Mouse (Mus musculus) telencephalon, adult 2 months (tissue): ENCODE results near the gene Gpc2.
A peak's percentile ranks its signal among the peaks of the same experiment; 100 is the strongest.

Source experiments
- DNase-seq: peaks from one replicate; pipeline ENCODE4 v3.0.0-alpha.2; 2011; ENCODE audit warnings: low read depth, low spot score

The Gpc2 gene

DNA sequence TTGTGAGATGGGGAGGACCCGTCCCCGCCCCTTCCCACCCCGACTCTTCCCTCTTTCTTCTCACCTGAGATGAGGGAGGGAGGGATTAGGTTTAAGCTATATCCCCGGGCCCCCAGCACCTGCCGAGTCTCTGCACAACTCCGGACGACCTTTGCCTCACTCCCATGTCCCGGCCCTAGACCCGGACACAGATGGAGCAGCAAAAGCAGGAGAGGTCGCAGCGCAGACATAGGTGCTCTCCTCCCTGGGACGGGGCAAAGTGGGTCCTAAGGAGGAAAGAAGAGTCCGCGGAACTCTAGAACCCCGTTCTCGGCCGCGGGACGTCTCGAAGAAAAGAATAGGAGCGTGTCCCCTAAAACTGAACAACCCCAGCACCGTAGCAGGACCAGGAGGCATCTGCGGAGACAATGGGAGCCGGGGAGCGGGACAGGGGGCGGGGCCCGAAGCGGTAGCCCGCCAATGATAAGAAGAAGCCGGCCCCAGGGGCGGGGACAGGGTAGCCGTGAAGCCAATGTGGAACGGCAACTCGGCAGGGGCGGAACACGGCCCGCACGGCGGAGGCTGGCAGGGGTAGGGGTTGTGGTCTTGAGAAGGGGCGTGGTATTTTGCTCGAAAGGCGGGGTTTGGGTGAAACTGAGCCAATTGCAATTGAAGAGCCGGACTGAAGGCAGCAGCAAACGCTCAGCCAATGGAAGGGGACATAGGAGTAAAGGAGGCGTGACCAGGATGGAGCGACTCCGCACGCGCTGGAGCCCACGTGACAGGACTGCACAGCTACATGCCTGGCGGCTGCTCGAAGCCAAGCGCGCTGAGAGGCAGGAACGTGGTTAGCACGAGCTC is at the start of gene Gpc2, which contains the start of the genes Gm43720 and Stag3:
Gene Gpc2, minus strand, starts transcription at position 421 of the 840 bp plus-strand sequence.
Gene Gm43720, minus strand, starts transcription at position 374 of the 840 bp plus-strand sequence.
Gene Stag3, plus strand, starts transcription at position 656 of the 840 bp plus-strand sequence.
- DNase-seq = peak; percentile 80

DNA sequence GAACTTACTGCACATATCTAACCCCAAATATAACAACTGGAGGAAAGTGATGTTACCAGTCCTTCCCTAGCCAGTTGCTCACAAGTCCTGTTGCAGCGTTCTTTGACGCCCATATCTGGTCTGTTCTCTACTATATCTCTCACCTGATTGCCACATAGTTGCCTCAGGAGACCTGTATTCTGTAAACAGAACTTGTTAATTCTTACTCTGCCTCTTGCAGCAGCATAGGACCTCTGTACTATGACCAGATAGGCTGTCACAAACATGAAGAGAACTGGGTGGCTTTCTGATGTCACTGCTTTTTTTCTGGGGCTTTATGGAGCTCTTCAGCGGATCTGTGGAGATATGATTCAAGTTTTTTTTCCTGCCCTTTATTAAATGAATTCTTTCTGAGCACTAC is 33.0 kb upstream of the Gpc2 start:
- DNase-seq = no peak

DNA sequence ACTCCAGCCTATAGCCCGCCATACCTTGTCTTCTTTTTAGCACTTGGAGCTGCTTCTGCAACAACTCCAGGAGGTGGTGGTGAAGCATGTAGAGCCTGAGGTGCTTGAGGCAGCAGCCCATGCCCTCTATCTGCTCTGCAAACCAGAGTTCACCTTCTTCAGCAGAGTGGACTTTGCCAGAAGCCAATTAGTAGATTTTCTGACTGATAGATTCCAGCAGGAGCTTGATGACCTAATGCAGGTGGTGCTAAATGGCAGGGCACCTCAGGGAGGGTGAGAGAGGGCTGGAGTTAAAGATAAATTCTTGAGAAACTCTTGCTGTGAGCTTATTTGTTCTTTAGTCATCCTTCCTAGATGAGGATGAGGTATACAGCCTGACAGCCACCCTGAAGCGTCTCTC is 19.8 kb upstream of the Gpc2 start:
- DNase-seq = no peak

- DNase-seq = no peak
These were observed 14.4 kb upstream of the Gpc2 start for GRCm38 (mm10) chr5:138294158-138294557.

DNA sequence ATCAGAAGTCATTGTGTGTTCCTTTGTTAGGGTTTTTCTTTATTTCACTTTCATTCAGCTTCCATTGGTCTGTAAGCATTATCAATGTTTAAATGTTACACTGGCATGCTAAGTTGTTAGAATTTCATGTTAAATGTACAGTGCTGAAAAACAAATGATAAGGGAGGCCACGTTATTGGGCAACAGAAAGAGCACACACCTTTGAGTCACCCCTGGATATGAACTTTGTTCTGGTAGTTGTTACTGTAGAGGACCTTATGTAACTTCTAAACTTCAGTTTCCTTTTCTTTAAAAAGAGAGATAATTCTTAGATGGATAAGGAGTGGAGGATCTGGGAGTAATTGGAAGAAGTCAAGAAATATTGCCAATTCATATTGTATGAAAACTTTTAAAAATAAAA is 11.8 kb upstream of the Gpc2 start:
- no peak for DNase-seq

GRCm38 (mm10) chr5:138287861-138288260 is 8.1 kb upstream of the Gpc2 start:
- no peak for DNase-seq

DNA sequence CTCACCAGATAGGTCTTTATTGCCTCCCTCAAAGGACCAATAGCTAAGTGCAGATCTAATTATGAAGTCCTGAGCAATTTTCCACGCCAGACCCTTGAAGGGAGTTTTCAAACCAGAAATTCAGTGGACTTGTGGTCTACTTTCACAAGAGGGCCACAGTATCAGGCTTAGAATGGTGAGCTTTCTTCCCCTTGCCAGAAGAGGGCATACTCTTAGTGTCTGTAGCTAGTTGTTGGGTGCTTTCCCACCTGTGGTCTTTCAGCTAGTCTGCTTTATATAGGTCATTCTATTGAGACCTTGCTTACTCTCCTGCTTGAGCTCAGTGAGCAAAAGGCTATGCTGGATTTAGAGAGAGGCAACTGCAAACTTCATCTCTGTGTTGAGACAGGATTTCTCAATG is 3.7 kb upstream of the Gpc2 start:
- no peak for DNase-seq

- DNase-seq = no peak
These were observed 2.0 kb upstream of the Gpc2 start for GRCm38 (mm10) chr5:138281798-138282197.

GRCm38 (mm10) chr5:138280829-138281228 is 1.0 kb upstream of the Gpc2 start:
- no peak for DNase-seq

DNA sequence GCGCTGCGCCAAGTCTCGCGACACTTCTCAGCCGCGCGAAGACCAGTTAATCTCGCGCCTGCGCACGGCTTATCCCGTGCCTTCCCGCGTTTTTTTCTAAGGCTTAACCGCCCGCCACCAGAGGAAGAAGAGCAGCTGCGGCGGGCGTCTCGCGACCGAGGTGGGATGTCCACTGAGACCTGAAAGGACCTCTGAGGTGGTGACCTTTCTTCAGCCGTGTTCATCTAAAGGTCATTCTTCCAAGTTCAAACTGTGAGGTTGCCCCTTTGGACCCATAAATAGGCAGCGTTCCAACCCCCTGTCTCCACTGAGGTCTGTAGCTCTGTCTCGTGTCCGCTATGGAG is 592 bp upstream of the Gpc2 start:
- DNase-seq = no peak

DNA sequence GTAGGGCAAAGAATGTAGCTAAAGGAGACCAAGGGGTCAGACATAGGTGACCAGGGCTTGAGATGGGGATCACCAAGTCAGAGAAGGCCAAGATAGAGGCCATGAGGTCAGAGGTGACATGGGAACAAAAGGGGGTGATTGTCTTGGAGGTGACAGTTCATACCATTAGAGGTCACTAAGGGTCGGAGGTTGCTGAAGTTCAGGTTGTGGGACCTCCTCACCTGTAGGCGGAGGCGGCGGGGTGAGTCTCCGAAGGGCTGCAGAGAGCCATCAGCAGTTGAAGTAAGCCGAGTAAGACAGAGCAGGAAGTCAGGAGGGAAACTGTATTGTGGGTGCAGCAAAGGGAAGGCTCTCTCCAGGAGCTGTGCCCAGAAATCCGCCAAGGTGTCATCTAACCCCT is 1.8 kb downstream of the Gpc2 start:
- no peak for DNase-seq

DNA sequence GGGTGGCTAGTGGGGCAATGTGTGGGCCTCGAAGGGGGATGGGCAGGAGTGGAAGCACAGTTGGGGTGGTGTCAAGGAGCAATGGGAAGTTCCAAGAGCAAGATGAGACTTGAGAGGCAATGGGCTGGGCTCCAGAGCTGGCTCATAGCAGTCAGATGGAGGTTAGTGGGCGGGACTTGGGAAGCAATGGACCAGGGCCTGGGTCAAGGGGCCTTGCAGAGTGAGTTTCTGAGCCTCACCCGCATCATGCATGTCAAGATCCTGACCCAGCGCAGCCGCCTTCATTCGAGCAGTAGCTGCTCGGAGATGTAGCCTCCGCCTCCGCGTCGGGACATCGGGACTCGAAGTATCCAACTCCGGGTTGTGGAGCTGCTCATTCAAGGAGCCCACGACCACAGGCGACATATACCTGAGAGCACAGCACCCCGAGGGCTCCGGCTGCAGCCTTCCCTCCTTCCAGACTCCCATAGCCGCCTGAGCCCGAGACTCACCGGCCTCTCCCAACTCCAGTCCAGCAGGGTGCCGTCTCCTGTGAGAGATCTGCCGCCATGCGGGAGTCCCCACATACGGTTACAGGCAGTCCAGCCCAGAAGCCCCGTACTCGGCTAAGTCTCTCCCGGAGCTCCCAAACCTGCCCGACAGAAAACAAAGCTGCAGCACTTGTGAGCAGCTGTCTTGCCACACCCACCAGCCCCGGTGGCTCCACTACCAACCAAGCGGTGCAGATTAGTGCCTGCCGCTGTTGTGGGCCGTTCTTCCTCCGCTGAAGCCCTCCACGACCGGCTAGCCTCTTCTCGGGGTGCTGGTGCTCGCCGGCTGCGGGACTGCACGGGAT is 4.4 kb downstream of the Gpc2 start:
- DNase-seq = no peak

DNA sequence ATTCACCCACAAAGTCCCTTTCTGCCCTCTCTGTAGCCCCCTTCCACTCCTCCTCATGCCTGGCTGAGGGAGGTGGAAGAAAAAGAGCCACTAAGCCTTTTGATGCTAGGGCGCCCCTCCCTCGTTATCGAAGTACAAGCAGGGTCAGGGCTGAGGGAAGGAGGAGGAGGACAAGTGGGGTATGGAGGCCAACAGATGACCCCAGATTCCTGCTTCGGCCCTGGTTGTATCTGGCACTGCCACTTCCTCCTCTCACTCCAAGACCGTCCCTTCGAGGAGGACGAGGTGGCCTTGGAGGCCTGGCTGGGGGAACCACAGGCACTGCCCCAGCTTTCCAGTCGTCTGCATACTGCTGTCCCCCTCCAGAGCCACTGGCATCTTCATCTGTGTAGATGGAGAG is 5.6 kb downstream of the Gpc2 start:
- no peak for DNase-seq

- DNase-seq = no peak
These were observed 7.3 kb downstream of the Gpc2 start, which contains the start of gene Gal3st4 for GRCm38 (mm10) chr5:138272409-138272923. TSS of gene Gal3st4 (minus strand) at chr5:138272840.

DNA sequence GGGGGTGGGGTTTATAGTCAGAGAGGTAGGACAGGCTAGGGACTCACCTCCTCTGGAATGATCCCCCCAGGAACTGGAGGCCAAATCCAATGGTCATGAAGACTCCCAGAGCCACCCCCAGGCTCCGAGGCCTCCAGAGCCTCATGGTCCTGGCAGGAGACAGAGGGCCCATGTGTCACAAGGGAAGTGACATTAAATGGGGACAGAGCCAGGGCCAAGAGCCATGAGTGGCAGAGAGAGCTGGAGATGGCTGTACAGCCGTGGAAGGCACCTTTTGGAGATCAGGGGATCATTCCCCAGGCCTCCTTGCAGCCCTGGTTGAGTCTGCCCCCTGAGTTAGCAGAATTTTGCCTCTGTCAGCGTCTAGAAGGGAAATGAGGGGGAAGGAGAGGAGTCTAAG is 8.6 kb downstream of the Gpc2 start:
- no peak for DNase-seq

DNA sequence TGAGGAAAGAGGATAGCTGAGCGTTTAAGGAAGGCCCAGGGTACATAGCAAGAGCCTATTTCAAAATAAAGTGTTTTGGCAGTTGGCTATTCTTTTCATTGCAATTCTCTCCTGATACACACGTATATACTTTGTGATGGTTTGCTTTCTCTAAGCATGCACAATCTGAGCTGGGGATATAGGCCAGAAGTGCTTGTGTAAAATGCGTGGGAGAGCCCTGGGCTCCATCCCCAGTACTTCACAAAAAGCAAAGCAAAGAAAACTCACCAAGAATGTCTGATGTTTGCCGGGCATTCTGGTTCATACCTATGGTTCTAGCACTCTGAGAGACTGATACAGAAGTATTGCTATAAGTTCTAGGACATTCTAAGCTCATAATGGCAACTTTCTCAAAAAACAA is 10.8 kb downstream of the Gpc2 start:
- DNase-seq = peak; percentile 32

DNA sequence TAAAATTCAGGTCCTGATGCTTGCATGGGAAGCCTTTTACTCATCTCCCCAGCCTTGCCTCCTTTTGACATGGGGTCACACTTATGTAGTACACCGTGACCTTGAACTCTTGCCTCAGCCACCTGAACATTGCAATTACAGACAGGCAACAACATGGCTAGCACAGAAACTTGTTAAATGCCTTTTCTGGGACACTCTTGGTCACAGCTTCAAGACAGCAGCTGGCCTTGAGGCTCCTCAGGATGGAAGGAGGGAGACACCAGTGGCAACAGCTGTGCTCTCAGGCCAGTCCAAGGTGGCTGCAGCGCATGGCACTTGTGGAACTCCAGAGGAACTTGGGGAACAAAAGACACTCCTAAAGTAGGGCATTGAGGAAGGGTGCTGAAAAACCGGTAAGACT is 12.7 kb downstream of the Gpc2 start:
- no peak for DNase-seq

DNA sequence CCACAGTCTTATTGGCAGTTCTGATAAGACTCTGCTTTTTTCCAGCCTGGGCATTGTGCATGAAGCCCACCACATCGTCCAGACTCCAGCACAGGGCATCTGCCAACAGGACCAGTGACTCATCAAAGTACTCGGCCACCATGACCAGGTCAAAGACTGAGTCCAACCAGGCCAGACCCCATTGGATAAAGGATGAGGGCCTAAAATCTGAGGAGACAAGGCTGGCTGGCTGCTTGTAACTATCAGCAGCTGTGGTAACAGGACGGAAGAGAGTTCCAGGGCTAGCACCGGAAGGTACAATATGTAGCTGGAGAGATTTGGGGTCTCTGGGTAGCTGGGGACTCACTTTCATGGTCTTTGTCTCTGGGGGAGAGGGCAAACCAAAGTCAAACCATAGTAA is 14.1 kb downstream of the Gpc2 start:
- no peak for DNase-seq

DNA sequence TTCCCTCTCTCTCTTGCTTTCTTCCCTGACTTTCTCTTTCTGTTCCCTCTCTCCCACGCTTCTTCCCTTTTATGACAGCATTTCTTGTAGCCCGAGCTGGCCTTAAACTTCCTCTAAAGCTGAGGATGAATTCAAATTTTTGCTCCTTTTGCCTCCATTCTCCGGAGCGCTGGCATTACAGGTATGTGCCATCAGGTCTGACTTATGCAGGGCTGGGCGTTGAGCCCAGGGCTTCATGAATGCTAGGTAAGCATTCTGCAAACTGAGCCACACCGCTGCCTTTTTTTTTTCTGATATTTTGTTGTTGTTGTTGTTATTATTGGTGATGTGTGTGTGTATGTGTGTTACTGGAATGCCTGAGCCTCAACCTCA is 15.6 kb downstream of the Gpc2 start:
- DNase-seq = no peak

GRCm38 (mm10) chr5:138263260-138264206 is 16.3 kb downstream of the Gpc2 start, which contains the start of gene BC037034:
TSS of gene BC037034 (minus strand) at chr5:138264033.
- DNase-seq = peak; percentile 88

DNA sequence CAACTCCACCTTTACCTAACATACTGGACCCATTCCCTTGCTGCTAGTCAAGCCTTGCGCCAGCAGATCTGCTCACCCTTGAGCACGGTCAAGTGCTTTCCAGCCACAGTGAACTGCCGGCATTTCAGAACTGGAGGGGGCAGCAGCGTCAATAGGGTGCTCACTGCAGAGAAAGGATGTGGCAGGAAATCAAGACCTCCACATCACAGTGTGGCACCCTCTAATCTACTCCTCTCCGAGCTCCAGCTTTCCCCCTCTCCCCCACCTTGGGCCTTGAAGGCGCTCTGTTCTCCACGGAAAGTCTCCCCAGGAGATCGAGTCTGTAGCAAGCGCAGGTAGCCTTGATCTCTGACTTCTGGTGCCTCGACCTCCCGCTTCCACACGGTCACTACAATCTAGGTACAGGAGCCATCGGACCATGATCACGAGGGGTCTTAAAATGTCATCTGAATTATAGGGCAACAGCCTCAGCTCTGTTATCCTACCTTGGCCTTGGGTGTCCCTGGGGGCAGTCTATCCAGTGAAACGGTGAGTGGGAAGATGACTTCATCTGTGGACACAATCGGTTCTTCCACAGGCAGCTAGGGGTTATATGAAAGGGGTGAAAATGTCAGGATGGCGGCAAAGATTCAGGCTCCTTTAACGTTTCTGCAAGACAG is 17.1 kb downstream of the Gpc2 start:
- no peak for DNase-seq
